Mouse (Mus musculus) cerebellum, adult 18-20 months (tissue): ENCODE results near the gene Hbs1l.

Experiments
- DNase-seq, 2 experiments: peaks; one replicate each; pipeline ENCODE4 v3.0.0; 2021

Gene Hbs1l

DNA sequence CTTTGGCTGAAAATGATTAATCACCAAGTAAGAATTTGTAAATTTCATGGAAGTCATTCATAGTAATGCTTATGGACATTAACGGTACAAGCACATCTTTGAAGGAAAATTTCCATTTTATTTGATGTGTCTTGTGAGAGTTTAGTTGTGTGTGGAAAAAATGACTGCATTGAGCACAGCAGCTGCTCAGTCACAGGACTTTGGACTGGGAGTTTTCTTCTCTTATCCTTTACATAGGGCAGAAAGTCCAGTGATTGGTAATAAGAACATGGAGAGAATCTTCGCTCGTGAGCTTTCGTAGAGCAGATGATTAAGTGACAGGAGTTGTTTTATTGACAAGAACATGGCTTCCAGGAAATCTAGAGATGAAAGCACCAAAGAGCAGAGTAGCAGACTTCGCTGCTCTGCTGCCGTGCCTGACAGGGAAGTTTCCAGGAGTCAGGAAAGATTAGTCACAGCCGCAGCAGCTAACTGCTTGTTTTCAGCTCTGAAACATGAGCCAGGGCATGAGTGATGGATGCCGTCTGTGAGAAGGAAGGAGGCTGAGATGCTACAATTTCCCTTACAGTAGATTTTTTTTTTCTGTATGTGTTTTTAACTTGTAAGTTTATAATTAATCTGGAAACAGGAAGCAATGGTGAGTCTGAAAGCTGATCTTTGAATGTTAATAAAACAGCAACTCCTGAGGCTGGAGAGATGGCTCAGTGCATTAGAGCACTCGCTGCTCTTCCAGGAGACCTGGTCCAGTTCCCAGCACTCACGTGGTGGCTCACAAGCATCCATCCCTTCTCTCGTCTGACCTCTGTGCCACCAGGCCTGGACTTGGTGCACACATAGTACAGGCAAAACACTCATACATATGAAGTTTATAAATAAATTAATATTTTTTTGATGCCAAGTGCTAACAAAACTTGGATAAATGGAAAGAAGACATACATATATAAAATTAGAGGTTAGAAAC lies 9.2 kb downstream of the Hbs1l start:
- no peak for DNase-seq

DNA sequence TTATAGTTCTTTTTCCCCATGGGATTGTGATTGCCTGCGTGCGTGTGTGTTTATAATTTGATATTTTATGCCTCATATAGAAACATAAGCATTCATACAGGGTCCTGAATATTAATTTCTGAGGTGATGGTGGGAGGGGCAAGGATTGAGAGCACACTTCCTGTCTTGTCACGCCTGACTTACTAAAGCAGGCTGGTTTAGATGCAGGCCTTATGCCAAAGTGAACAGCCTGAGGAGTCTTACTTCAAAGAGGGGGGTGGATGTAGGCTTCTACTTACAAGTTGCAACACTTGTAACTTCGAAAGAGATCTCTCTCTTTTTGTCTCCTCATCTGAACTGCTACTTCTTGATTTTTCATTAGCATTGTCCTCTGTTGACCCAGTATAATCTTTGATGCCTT lies 18.0 kb downstream of the Hbs1l start:
- no peak for DNase-seq

DNA sequence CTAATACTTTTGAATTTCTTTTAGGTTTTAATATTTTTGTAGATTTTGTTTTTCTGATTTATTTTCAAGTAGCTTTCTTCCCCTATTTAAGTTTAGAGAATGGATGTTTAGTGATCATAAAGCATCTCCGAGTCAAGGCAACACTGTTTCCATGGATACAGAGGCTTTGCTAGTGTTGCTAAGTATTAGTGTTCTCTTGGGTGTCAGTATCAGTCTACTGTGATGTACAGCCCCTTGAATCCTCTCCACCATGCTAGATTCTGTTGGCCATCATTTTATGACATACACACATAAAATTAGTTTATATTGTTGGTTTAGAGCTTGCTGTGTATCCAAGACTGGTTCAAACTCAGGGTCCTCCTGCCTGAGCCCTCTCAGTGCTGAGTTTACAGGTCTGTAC lies 20.3 kb downstream of the Hbs1l start:
- no peak for DNase-seq

DNA sequence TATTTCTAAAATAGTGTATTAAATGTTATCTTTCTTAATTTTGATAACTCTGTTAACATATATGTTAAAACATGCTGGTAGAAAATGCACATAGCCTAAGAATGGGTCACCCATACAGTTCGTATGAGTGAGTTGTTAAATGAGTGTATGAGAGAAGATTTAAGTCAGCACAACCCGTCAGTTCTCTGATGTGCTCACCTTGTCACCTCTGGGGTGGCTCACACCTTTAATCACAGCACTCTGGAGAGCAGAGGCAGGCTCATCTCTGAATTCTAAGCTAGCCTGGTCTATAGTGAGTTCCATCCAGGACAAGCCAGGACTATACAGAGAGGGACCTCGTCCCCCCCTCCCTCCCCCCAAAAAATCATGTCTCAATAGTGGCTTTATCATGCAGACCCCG lies 22.5 kb downstream of the Hbs1l start:
- no peak for DNase-seq

DNA sequence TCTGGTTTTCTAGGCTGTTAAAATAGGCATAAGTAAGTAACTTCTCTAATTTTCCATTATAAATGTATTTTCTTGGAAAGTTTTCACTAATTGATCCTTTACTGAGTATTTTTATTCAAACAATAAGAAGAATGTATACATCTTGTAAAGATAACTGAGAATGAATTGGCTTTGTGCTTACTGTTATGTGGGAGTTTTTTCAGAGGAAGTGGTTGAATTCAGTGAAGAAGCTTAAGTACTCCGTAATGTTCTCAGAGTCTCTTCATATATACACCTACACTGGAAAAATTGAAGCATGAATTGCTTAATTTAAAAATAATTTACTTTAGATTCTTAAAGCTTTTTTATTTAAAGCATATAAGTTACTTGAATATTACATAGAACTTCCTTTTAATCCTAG lies 23.2 kb downstream of the Hbs1l start:
- DNase-seq: no peak

DNA sequence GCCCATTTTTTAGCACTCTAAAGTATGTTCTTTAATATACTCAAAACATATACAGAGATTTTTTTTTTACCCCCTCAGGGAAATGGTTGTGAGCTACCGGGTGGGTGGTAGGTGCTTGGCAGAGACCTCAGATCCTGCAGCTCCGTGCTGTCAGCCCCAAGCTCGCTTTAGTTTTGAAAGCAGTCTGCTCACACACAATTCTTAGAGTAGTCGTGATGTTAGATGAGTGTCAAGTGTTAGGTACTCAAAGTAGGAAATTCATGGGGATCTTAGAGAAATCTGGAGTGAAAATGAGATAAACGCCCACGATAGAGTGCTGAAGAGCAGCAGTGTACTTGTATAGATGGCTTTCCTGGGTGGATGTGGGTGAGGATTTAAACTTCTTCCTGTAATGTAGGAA lies 24.8 kb downstream of the Hbs1l start:
- no peak for DNase-seq

DNA sequence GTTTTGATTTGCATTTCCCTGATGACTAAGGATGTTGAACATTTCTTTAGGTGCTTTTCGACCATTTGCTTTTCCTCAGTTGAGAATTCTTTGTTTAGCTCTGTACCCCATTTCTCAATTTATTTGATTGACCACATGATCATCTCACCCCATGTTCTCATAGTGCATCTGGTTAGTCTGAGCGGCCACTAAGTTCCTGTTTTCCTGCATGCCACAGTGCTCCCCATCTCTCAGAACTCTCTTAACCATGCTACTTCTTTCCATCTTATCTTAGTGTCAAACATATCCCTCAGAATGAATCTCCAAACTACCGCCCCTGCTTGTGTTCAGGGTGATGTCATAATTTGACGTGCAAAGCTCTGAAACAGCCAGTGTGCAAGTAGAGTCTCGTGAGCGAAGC lies 30.6 kb downstream of the Hbs1l start:
- DNase-seq: no peak

DNA sequence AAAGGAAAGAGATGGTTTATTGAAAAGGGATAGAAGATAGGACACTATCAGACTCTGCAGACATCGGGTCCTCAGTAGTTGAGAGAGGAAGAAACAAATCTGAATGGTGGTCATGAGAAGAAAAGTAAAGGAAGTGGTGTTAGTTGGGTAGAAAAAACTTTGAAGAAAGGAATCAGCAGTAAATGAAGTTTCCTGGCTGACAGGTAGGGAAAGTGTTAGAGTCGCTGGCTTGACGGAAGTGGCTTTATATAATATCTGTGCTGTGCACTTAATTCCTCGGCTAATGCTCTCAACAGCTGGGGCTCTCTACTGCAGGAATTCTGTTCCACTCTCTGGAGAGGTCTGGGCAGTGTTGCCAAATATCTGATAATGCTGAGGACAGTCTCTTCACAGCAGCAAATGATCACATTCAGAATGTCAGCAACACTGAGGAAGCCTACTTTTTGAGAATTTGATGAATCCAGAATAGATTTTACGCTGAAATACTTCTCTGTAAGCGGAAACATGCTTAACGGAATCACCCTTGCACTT lies 31.9 kb downstream of the Hbs1l start:
- DNase-seq: no peak

DNA sequence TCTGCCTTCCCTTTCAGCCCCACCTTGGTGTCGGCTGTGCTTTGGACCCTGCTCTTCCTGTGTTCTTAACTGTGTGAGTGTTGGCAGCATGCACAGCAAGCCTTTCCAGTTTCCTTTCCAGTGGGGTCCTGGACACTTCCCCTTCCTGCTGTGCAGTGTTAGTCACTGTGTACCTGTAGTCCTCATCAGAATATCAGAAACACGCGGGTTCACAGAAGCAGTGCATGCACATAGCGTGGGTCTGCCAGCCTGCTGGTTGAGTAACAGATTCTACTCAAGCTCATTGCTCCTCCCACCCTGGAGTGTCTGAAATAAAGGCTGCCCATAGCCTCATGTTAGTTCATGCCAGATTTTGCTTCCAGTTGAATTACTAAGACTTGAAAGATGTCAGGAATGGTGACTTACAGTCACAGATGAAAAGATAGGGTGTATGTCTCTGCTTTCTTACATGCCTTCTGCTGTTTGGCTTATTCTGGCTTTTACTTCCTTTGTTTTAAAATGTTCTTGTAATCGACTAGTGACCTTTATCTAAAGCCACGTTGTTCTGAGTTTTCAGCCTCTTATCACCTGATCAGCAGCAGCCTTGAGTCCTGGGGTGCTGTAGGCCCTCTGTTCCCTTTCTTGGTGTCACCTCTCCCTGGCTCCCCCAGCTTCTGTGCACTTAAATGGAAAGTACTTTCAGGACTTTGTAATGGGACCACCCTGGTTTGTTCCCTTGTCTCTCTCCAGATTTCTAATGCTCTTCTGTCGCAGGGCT lies 38.7 kb downstream of the Hbs1l start:
- DNase-seq: no peak

DNA sequence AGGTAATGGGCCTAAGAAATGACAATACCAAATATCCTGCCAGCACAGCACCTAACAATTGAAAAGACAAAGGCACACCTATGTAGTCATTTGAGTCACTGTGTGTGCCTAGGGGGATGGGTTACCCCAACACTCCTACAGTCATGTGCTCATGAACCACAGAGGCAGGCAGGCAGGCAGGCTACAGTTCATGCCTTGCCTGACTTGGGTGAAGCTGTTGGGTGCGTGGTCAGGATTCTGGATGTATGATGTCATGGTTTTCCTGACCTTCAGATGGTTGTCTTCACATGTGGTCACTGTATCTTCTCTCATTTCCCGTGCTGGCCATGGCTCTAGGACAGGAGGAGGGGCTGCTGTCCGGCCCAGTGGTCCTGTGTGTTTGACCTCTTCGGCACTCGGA lies 39.8 kb downstream of the Hbs1l start:
- DNase-seq: no peak

DNA sequence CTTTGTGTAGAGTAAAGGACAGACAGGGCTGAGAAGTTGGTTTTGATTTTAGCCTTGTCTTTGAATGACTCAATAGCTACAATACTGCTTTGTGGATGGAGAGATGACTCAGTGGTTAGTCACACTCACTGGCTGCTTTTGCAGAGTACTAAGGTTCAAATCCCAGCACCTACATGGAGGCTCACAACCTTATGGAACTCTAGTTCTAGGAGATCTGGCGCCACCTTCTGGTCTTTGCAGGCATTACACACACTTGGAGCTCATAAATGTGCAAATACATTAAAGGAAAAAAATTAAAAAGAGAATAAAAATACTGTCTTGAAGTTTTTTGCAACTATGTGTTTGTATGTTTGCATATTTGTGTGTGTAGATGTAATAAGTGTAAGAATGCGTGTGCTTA lies 41.4 kb downstream of the Hbs1l start:
- no peak for DNase-seq

DNA sequence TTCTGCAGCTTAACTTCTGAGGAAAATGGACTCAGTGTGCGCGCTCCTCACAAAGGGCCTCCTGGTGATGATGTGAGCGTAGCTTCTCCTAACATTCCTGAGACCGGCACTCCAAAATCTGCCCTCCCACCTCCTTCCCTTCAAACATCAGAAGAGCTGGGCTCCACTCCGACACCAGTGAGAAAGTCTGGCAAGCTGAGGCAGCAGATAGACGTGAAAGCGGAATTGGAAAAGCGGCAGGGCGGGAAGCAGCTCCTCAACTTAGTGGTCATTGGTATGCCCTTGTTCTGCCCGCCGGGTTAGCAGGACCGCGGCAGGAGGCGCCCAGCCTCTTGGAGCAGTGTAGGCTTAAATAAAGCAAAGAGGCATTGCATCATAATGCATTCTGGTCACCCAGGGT lies 45.9 kb downstream of the Hbs1l start:
- DNase-seq: no peak

DNA sequence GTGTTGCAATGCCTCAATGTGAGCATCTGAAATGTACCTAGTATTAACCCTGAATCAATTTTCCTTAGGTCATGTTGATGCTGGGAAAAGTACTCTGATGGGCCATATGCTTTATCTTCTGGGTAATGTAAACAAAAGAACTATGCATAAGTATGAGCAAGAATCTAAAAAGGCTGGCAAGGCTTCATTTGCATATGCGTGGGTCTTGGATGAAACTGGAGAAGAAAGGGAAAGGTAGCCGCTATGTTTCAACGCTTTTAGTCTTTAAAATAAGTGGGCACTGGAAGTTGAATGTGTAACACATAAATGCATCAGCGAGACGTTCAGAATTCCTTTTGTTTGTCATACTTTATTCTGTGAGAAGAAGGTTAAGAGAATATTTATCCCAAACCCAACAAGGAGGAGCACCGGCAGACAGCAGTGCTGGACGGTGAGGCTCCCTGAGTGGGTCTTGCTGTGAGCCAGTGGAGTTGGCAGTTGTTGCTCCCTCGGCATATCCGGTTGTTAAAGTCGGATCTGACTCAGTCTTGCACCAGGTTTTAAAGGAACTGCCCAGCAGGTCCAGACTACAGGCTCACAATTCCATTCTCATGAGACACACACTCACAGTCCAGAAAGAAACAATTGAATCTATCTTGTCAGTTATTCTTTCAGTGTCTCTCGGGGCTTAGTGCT lies 46.7 kb downstream of the Hbs1l start:
- DNase-seq: no peak

DNA sequence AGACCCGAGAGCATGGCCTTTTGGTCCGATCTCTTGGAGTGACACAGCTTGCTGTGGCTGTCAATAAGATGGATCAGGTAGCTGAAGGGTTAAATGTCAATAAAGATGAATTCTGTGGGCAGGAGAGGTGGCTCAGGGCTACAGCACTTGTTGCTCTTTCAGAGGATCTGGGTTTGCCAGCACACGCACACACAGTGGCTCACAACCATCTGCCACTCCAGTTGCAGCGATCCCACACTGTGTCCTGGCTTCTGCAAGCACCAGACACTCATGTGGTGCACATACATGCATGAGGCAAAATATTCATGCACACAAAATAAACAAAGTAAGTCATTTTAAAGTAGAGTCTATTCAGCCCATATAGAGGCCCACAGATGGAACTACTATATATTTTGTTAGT lies 51.6 kb downstream of the Hbs1l start:
- DNase-seq: no peak

DNA sequence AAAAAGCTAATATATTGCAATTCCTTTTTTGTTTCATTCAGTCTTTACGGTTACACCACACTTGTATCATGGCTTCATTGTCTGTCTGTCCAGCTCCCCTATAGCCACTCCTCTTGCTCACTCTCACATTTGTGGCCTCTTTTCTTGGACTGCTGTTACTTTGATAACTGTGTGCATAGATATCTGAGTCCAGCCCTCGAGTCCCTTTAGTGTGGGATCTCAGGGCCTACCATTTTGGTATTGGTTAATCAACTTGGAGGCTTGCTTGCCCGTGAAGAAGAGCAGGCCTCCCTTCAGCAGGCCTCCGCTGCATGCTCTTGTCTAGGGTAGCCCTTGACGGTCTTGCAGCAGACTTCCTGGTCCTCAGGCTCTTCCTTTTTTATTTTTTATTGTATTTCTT lies 53.7 kb downstream of the Hbs1l start:
- DNase-seq: no peak

DNA sequence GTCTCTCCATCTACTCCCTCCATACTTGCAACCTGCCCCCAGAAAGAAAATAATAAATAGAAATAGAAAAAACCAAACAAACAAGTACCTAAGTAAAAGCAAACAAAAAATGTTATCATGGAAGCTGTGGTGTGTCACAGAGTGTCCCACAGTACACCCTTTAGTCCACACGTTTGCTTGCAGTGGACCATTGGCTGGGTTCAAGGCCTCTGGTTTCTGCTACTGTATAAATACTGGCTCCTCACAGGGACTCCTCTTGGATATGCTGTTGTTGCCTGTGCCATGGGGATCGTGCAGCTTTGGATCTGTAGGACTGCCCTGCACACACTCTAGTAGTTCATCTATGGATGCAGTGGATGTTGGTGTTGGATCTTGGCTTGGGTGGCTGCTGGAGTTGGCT lies 54.2 kb downstream of the Hbs1l start:
- no peak for DNase-seq

DNA sequence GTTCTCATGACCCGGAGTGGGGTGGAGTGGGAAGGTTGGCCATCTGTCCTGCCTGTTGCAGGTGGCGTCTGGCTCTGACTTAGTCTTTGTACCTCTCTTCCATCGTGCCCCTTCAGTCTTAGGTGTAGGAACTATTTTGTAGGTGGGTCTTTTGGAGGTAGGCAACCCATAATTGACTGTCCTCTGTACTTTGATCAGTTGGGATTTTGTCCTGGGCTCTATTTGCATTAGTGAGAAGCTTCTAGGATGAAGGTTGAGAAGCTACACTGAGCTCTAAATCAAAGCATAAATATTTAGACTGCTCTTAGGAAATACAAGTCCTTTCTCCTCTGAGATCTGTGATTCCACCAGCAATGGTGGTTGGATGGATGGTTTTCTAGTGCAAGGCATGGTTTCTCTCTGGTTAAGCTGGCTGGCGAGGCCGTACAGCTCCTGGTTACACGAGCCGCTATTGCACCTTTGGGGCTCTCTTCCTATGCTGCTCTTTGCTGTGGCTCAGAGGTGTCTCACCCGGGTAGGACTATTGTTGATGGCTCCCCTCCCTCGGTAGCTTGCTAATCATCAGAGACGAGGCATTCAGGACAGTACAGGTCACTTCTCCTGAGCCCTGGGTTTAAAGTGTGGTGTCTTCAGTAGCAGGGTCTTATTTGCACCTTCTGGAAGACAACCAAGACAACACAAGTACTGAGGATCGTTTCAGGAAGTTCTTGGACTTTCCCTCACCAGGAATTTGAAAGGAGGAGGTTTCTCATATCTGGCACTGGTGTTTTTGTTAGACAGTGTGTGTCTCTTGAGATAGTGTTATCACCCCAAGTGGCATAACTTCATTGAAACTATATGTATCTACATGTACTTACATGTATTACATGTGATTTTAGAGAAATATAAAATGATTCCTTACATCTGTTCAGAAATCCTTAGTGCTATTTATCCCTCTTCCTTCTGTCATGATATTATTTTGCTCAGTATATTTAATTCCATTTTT lies 55.0 kb downstream of the Hbs1l start:
- no peak for DNase-seq

DNA sequence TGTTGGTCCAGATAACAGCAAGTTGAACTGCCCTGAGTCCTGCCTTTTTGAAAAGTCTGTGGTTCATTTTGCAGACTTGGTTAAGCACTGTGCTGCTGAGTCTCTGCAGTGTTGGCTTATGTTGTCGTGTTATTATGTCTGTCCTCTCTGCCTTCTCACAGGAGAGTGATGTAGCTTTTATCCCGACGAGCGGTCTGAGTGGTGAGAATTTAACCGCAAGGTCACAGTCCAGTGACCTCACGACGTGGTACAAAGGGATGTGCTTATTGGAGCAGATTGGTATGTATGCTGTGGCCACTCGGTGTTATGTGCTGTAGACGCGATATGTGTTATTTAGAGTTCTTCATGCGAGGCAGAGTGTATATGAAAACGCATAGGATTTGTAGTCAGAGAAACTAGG lies 56.0 kb downstream of the Hbs1l start:
- DNase-seq: no peak

DNA sequence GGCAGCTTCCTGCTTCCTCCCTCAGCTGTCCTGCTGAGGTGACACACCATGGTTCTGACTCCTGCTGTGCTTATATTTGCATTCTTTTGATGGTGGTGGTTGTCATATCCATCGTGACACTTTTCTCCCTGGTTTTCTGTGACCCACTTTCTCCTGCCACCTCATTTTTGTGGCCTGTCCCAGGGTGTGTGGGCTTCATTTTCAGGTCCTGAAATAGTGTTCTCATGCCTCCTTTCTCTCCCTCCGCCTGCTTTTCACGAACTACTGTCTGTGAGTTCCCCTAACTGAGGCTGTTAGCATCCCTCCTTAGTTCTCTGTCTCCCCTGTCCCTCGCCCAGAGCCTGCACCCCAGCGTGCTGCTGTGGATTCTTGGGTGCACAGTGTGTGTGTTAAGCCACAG lies 58.1 kb downstream of the Hbs1l start:
- DNase-seq: no peak

DNA sequence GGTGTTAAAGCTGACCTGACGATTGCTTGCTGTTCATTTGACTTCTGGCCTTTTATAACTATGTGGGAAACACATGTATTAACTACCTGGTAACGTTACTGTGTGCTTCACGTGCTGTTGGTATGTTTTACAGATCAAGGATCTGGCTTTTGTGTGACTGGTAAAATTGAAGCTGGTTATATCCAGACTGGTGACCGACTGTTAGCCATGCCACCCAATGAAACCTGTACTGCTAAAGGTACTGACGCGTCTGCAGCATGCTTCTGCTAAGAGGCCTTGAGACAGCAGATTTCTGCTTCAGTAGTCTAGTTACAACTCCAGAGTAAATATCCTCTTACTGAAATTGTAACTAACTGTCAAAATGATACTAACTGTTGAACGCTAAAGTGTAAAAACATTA lies 58.7 kb downstream of the Hbs1l start:
- DNase-seq: no peak

DNA sequence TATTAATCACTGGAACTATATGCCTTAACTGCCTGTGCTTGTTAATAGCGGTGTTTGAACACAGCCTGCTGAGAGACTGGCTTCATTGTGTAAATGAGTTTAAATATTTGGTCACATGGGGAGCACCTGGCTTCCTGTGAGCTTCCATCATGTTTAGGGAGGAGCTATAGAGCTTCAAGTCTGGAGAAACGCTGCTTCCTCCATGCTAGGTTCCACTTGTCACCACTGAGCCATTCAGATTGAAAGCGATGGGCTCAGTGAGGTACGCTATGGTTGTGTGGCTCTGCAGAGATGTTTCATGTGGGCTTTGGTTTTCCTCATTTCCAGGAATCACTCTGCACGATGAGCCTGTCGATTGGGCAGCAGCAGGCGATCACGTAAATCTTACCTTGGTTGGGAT lies 62.2 kb downstream of the Hbs1l start:
- DNase-seq: no peak

DNA sequence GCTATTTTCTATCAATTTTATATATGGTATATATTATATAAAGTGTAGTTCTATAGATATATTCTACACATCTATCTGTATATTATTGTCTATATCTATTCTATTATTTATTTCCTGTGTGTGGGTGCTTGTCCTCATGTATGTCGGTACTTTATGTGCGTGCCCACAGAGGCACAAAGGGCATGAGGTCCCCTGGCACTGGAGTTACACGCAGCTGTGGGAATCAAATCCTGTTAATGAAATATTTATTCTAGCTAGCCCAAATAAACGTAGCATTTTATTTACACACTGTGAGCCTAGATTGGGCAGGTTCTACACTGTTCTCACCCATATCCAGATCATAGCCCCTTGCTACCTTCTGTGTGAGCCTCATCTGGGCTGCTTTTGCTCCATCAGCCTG lies 63.3 kb downstream of the Hbs1l start:
- DNase-seq: no peak
